Mouse (Mus musculus) testis, adult 2 months (tissue): ENCODE data around the gene Mad1l1. TPM values are rescaled to one million over a fixed set of nuclear protein-coding genes. Genes with fewer than 3 reads are reported as not detected.
"Not testable (repeated sequence)": the region's sequence is repeated elsewhere in the genome, so short reads cannot be mapped to it uniquely, and the experiment has no call there.

Source experiments
- H3K27ac ChIP-seq: fragments of 200-500 bp; 2 replicates; pipeline ENCODE4 v1.5.1; 2012; ENCODE audit warnings: low read depth, low read length; ENCODE audit not compliant: control insufficient read depth, insufficient read depth
- H3K27me3 ChIP-seq: fragments of 200-500 bp; 2 replicates; pipeline ENCODE4 v1.6.1; 2012; ENCODE audit warnings: mild to moderate bottlenecking, low read length, moderate library complexity; ENCODE audit not compliant: control insufficient read depth, insufficient read depth
- H3K36me3 ChIP-seq: fragments of 200-500 bp; 2 replicates; pipeline ENCODE4 v1.6.1; 2012; ENCODE audit warnings: mild to moderate bottlenecking, low read length; ENCODE audit not compliant: control insufficient read depth, insufficient read depth
- H3K4me1 ChIP-seq: fragments of 200-500 bp; 2 replicates; pipeline ENCODE4 v1.6.1; 2012; ENCODE audit warnings: low read length; ENCODE audit not compliant: control insufficient read depth, insufficient read depth
- H3K4me3 ChIP-seq: fragments of 200-500 bp; 2 replicates; pipeline ENCODE4 v1.5.1; 2012; ENCODE audit warnings: low read depth, mild to moderate bottlenecking, low read length, moderate library complexity, mixed read lengths; ENCODE audit not compliant: control insufficient read depth
- CTCF ChIP-seq: fragments of 200-500 bp; IDR thresholded peaks from 2 replicates; pipeline ENCODE4 v1.5.1; 2012; ENCODE audit warnings: low read depth, mild to moderate bottlenecking, inconsistent platforms, low read length, moderate library complexity; ENCODE audit not compliant: control insufficient read depth, insufficient read depth, insufficient replicate concordance
- POLR2A ChIP-seq: fragments of 200-500 bp; IDR thresholded peaks from 2 replicates; pipeline ENCODE4 v1.6.1; 2012; ENCODE audit warnings: low read depth, mild to moderate bottlenecking, inconsistent platforms, low read length, moderate library complexity; ENCODE audit not compliant: control insufficient read depth
- polyA plus RNA-seq: library from polyadenylated mRNA; depleted of rRNA; stranded (reverse); fragments of >200 nt; gene quantifications from 2 replicates; pipeline ENCODE4 v1.2.3, GENCODE M21; 2012

Gene Mad1l1
- polyA plus RNA-seq, 1 experiment: 16.7 TPM

DNA sequence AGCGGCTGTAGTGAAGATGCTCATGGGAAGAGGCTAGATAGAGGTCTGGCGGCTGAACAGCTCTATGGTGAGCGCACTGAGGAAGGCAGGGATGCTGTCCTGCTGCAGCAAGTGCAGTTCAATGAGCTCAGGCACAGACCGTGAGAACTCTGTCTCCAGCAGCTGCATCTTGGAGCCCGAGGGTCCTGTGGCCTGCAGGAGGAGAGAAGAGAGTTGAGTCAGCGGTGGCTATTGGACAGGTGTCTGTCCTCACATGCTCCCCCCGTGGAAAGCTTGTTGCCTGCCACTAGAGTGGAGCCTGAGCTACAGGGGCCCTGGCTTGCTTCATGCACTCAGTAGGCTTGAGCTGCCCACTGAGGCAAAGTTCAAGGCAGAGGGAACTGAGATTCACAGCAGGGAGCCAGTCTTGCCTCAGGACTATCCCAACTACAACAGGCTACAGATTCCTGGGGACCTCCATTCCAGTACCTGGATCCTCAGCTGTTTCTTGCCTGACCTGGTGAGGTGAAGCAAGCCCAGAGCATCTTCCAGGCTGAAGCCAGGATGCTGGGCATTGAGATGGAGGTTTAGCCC lies 312.2 kb downstream of the Mad1l1 start:
- no peaks in the 10 kb centered on the region for H3K36me3 ChIP-seq
- H3K27me3 ChIP-seq: no peaks in the 10 kb centered on the region
- no peak overlapping the region for H3K4me3 ChIP-seq
- H3K4me1 ChIP-seq: no peaks in the 10 kb centered on the region
- TF ChIP-seq CTCF: no peak
- no peak for TF ChIP-seq POLR2A
- H3K27ac ChIP-seq: no peak overlapping the region

DNA sequence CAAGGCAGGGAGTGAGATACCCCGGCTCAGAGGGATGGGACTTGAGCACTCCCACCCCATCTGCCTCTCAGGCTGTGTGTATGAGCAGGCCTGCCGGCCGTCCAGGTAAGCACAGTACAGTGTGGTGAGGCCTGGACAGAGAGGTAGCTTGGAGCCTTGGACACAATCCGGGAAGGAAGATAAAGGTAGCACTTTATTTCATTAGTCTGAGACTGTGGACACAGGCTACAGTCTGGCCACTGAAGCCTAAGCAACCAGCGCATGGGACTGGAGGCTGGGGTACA lies 312.9 kb downstream of the Mad1l1 start:
- TF ChIP-seq CTCF: no peak
- no peak for TF ChIP-seq POLR2A
- Histone ChIP-seq H3K27me3 (no peaks in the 10 kb centered on the region), H3K4me3 (no peak overlapping the region), H3K36me3 (no peaks in the 10 kb centered on the region), H3K27ac (no peak overlapping the region), H3K4me1 (no peaks in the 10 kb centered on the region)

DNA sequence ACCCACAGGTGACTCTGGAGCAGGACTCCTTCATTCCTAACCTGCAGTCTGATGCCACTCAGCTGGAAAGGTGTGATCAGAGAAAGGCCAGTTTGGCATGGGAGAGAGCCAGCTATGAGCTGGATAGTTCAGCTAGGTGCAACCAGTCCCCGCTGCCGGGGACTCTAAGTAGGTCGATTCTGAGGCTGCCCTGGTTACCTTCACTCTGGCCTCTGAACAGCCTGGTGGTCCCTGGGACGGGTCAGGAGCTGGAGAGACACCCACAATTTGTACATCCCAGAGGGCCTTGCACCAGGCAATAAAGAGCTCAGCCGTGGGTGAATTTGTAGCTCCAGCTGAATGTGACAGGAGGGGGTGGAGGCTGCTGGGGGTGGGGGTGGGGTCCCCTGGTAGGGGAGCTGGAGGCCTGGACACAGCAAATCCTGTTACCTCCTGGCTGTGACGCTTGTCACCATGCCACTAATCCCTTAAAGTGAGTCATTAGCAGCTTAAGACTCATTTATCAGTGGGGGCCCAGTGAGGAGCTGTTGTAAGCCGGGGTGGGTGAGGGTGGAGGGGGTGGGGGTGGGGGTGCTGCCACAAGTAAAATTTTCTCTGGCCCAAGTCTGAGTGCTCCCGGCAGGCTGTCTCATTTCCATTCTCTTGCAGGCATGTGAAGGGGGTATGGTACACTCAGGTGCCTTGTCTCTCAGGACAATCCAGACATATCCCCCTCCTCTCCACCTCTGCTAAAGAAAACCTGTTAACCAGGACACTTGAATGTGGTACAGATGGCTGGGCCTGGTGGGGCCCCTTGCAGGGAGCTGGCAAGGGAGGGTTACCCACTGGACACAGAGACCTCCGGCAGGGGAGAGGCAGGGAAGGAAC lies 313.5 kb downstream of the Mad1l1 start:
- H3K27me3 ChIP-seq: no peaks in the 10 kb centered on the region
- H3K4me1 ChIP-seq: no peaks in the 10 kb centered on the region
- H3K4me3 ChIP-seq: no peak overlapping the region
- no peak for TF ChIP-seq POLR2A
- no peak for TF ChIP-seq CTCF
- no peak overlapping the region for H3K27ac ChIP-seq
- no peaks in the 10 kb centered on the region for H3K36me3 ChIP-seq

DNA sequence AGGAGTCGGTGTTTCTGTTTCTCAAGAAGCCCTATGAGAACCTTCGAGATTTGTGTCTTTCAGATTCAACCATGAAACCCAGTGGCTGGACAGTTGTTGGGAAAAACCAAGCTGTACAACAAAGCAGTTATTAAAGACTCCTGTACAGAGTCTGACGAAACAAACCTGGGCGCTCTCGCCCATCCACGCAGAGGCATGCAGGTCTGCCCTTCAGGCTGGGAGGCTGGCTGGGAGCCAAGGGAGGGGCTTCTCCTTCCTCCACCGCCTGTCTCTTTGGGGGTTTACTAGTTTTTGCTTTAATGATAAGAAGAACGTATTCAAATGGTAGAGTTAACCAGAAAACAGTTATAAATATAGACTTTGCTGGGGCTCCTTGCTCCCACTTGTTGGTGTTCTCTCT lies 314.5 kb downstream of the Mad1l1 start:
- no peaks in the 10 kb centered on the region for H3K27me3 ChIP-seq
- TF ChIP-seq POLR2A (no peak), CTCF (no peak)

DNA sequence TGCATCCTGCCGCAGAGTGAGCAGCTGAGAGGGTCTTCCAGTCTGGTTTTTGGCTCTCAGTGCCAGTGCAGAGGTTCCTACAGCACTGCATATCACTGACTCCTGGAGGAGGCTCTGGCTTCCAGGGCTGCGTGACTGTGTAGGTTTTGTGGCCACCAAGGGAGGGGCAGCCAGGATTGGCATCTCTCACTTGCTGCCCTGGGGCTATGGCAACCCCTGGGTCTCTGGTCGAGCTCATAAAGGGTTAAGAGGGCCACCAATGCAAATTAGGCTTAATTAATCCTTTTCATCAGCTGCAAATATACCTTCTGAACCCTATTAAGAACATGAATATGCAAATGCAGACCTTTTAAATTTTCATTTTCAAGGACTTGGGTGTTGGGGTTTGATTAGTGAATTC lies 318.8 kb downstream of the Mad1l1 start:
- Histone ChIP-seq H3K4me3 (no peak overlapping the region), H3K27ac (no peak overlapping the region), H3K36me3 (no peaks in the 10 kb centered on the region), H3K27me3 (no peaks in the 10 kb centered on the region), H3K4me1 (peaks cover 4% of the 10 kb centered on the region; the same call in 1 of the 2 replicates)
- no peak for TF ChIP-seq POLR2A
- TF ChIP-seq CTCF: no peak

More for the DNA sequence above, 314.5 kb downstream of the Mad1l1 start:
- Histone ChIP-seq H3K27ac (no peak overlapping the region), H3K36me3 (no peaks in the 10 kb centered on the region), H3K4me3 (no peak overlapping the region), H3K4me1 (peaks cover 2% of the 10 kb centered on the region; the same call in 1 of the 2 replicates)

DNA sequence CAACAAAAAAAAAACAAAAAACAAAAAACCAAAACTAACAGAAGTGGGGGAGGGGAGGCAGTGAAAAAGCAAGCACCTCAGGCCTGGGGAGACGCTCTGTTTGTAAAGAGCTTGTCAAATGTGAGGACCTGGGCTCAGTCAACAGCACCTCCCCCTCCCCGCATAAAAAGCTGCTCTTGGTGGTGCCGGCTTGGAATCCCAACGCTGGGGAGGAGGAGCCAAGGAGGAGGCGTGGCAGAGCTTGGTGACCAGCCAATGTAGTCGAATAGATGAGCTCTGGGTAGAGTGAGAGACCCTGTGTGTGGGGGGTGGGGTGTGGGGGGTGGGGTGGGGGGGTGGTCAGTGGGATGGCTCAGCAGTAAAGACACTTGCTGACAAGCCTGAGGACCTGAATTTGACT lies 322.4 kb downstream of the Mad1l1 start:
- no peak overlapping the region for H3K4me3 ChIP-seq
- H3K27ac ChIP-seq: no peak overlapping the region
- peaks cover 4% of the 10 kb centered on the region; the same call in 1 of the 2 replicates for H3K4me1 ChIP-seq
- H3K36me3 ChIP-seq: no peaks in the 10 kb centered on the region
- H3K27me3 ChIP-seq: no peaks in the 10 kb centered on the region
- TF ChIP-seq CTCF (no peak), POLR2A (no peak)

DNA sequence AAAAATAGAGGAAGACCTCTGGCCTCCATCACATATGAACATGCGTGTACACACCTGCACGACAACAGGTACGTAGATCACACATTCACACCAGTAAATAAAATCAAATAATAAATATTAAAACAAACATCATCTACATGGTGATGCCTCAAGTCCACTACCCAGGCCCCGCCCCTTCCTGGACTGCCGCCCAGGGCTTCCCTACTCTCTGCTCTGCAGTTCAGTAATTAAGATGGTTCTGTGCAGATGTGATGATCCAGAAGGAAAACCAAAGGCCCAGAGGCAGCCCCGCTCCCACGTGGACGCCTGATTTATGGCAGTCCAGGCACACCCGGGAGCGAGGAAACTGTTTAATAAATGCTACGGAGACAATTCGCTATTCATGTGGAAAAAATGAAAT lies 323.0 kb downstream of the Mad1l1 start:
- not testable (repeated sequence) for H3K4me1 ChIP-seq, H3K36me3 ChIP-seq, H3K27me3 ChIP-seq, H3K27ac ChIP-seq, H3K4me3 ChIP-seq

DNA sequence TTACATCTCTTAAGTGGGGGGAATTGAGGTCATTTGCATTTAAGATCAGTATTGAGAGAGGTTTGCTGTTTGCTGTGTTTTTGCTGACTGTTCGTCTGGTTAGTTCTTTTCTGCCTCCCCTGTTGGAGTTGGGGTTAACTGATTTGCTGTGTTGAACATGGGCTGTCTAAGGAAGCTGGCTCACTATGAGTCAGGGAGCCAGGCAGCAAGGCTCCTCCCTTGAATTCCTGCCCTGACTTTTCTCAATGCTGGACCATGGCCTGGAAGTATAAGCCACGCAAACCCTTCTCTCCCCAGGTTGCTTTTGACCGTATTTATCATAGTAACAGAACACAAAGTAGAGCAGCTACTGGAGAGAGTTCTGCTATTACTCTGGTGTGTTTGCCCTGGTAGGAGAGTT lies 329.8 kb downstream of the Mad1l1 start:
- H3K4me3 ChIP-seq: no peak overlapping the region
- no peak overlapping the region for H3K27ac ChIP-seq
- no peak for TF ChIP-seq POLR2A
- H3K4me1 ChIP-seq: no peaks in the 10 kb centered on the region
- no peaks in the 10 kb centered on the region for H3K27me3 ChIP-seq
- H3K36me3 ChIP-seq: no peaks in the 10 kb centered on the region
